Mouse (Mus musculus) forebrain, embryonic 16.5 days (tissue): ENCODE results near the gene H2afx. TPM values are rescaled to one million over a fixed set of nuclear protein-coding genes. Genes with fewer than 3 reads are reported as not detected.
A peak's percentile ranks its signal among the peaks of the same experiment; 100 is the strongest.
"Not testable (repeated sequence)": the region's sequence is repeated elsewhere in the genome, so short reads cannot be mapped to it uniquely, and the experiment has no call there.

Experiments used
- ATAC-seq: fragments of 200-750 bp; cut with Nextera tagmentation; 2 replicates; pipeline ENCODE4 v1.8.0; 2017; ENCODE audit warnings: mild to moderate bottlenecking, moderate library complexity
- H3K27ac ChIP-seq: fragments of 300-500 bp; sonication (generic); 2 replicates; pipeline ENCODE4 v1.5.1; 2014; ENCODE audit warnings: low read length, control low read depth
- H3K27me3 ChIP-seq: fragments of 300-500 bp; sonication (generic); replicated peaks from 2 replicates; pipeline ENCODE4 v1.6.1; 2014; ENCODE audit warnings: low read length; ENCODE audit not compliant: control insufficient read depth, insufficient read depth
- H3K36me3 ChIP-seq: fragments of 300-500 bp; sonication (generic); 2 replicates; pipeline ENCODE4 v1.6.1; 2014; ENCODE audit not compliant: control insufficient read depth, insufficient read depth
- H3K4me1 ChIP-seq: fragments of 300-500 bp; sonication (generic); replicated peaks from 2 replicates; pipeline ENCODE4 v1.6.1; 2014; ENCODE audit warnings: low read length; ENCODE audit not compliant: control insufficient read depth, insufficient read depth
- H3K4me2 ChIP-seq: fragments of 300-500 bp; sonication (generic); 2 replicates; pipeline ENCODE4 v1.6.1; 2014; ENCODE audit warnings: mild to moderate bottlenecking, low read length, control low read depth
- H3K4me3 ChIP-seq: fragments of 300-500 bp; sonication (generic); replicated peaks from 2 replicates; pipeline ENCODE4 v1.5.1; 2014; ENCODE audit warnings: mild to moderate bottlenecking, low read length, control low read depth
- H3K9ac ChIP-seq: fragments of 300-500 bp; sonication (generic); replicated peaks from 2 replicates; pipeline ENCODE4 v1.6.1; 2014; ENCODE audit warnings: low read depth, low read length, control low read depth
- H3K9me3 ChIP-seq: fragments of 300-500 bp; sonication (generic); 2 replicates; pipeline ENCODE4 v1.6.1; 2016; ENCODE audit warnings: low read length; ENCODE audit not compliant: control insufficient read depth
- WGBS: fragments of 180-500 bp; shearing (Covaris S2); extraction: QIAGEN DNeasy Blood & Tissue Kit; methylation state at CpG from one replicate; pipeline ENCODE4 v1.1.7; 2014; 5-methylcytosine and 5-hydroxymethylcytosine counted together
- polyA plus RNA-seq: library from polyadenylated mRNA; unstranded; fragments of >200 nt; fragmentation: Nextera tagmentation; extraction: Ambion mirVana; gene quantifications from 2 replicates; pipeline ENCODE4 v1.2.1, GENCODE M21; 2015

Gene H2afx
- polyA plus RNA-seq, 1 experiment from 2014 or later, result 182 TPM

- Histone ChIP-seq H3K27ac (no peak overlapping the region), H3K4me3 (peak overlapping the region; percentile 94), H3K9me3 (no peaks in the 10 kb centered on the region), H3K27me3 (no peaks in the 10 kb centered on the region), H3K9ac (peak overlapping the region; percentile 96), H3K36me3 (peaks cover 23% of the 10 kb centered on the region), H3K4me2 (peak overlapping the region; percentile 93), H3K4me1 (peaks cover 22% of the 10 kb centered on the region)
- ATAC-seq, result no peak
- 0% methylated on average over 5 of the region's 5 CpGs for WGBS
Observed at GRCm38 (mm10) chr9:44336093-44336406, 1.6 kb downstream of the H2afx start.

DNA sequence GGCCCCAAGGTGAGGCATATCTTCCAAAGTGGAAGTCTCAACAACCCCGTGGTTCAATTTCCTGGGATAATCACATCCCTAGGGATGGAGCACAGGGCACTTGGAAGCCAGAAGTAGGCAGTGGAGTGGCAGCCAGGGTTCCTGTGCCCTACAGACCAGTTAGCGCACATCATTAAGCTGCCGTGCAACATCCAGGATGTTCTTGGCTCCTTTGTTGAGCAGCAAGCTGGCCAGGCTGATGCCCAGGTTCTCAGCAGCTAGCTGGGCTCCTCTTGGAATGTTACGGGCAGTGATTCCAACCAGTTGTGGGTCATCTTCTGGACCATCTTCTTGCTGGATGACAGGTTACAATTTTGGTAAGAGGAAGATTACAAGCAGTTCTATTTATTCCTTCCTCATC, 2.0 kb downstream of the H2afx start:
- H3K9me3 ChIP-seq, H3K27ac ChIP-seq, ATAC-seq, H3K27me3 ChIP-seq: not testable (repeated sequence)
- WGBS, result 27% methylated on average over 4 of the region's 4 CpGs
- peaks cover 22% of the 10 kb centered on the region for H3K36me3 ChIP-seq
- peak overlapping the region; percentile 94 for H3K4me3 ChIP-seq
- peaks cover 22% of the 10 kb centered on the region for H3K4me1 ChIP-seq
- H3K9ac ChIP-seq, result peak overlapping the region; percentile 42; the same call in 1 of the 2 replicates
- H3K4me2 ChIP-seq, result peak overlapping the region; percentile 93

DNA sequence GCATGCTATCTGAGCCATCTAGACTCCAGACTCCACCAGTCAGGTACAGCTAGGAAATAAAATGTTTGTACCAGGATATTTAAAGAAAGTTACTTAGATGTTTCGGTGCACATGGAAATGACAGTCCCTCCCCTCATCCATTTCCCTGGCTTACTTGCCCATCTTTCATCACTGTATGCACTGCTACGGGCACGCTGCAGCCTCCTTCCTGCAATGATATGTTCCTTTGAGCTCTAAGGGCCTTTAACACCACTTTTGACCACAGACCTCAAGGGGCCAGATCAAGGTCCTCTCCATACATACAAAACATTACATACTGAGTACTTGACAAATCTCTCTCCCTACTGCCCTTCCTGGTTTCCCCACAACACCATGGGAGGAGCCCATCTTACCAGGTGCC, 2.5 kb downstream of the H2afx start:
- 64% methylated on average over 3 of the region's 3 CpGs for WGBS
- Histone ChIP-seq H3K4me2 (peak overlapping the region; percentile 93), H3K9me3 (no peaks in the 10 kb centered on the region), H3K9ac (0 out of 2 replicates have a peak overlapping the region, but pooled peaks have one; percentile 42), H3K4me3 (peak overlapping the region; percentile 94), H3K4me1 (peaks cover 22% of the 10 kb centered on the region), H3K27ac (no peak overlapping the region), H3K36me3 (peaks cover 17% of the 10 kb centered on the region), H3K27me3 (no peaks in the 10 kb centered on the region)
- ATAC-seq, result no peak

DNA sequence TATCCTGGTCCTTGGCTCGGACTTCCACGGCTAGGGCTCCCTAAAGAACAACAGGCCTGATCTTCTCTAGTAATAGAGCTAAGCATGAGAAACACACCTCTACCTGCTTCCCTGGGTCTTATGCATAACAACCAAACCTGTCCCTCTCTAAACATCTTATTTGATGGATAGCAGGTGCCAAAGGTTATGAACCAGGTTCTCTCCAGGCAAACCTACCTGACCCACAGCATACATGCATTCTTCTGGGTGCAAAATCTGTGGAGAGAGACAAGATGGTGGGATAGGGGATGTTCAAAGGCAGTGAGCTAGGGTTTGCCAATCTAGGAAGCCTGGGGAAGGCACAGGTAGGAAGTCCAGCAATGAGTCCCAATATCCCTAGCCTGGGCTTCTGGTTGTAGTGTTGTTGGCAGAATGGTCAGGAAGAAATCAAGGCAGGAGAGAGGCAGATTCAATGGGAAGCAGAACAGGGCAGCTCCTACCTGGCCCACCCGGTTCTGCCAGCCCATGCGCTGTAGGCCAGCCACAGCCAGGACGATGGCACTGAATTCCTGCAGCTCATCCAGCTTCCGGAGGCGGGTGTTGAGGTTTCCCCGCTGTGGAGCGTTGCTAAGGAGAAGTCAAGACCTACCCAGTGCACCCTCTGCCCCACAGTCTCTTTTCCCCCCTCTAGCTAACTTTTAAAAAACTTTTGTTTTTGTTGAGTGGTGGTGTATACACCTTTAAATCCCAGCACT, 3.1 kb downstream of the H2afx start:
- H3K4me2 ChIP-seq, result peak overlapping the region; percentile 93
- no peak overlapping the region for H3K4me3 ChIP-seq
- peaks cover 13% of the 10 kb centered on the region for H3K36me3 ChIP-seq
- WGBS, result 60% methylated on average over 9 of the region's 9 CpGs
- ATAC-seq, result no peak
- peaks cover 22% of the 10 kb centered on the region for H3K4me1 ChIP-seq
- H3K27ac ChIP-seq, result no peak overlapping the region
- no peaks in the 10 kb centered on the region for H3K9me3 ChIP-seq
- no peaks in the 10 kb centered on the region for H3K27me3 ChIP-seq
- H3K9ac ChIP-seq, result no peak overlapping the region

DNA sequence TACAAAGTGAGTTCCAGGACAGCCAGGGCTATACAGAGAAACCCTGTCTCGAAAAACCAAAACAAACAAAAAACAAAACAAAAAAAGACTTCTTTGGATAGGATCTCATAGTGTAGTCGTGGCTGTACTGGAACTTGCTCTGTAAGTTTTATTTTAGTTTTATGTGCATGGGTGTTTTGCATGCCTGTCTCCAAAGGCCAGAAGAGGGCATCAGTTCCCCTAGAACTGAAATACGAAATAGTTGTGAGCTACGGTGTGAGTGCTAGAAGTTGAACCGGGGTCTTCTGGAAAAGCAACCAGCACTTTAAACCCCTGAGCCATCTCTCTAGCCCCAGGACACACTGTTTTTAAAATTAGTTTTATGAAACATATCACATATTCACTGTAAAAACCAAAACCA, 4.1 kb downstream of the H2afx start:
- no peak overlapping the region for H3K9ac ChIP-seq
- 78% methylated on average over 5 of the region's 5 CpGs for WGBS
- peaks cover 4% of the 10 kb centered on the region for H3K36me3 ChIP-seq
- no peak for ATAC-seq
- no peaks in the 10 kb centered on the region for H3K27me3 ChIP-seq
- H3K4me3 ChIP-seq, result no peak overlapping the region
- no peak overlapping the region for H3K4me2 ChIP-seq
- H3K4me1 ChIP-seq, result peaks cover 29% of the 10 kb centered on the region
- no peak overlapping the region for H3K27ac ChIP-seq
- H3K9me3 ChIP-seq, result no peaks in the 10 kb centered on the region

DNA sequence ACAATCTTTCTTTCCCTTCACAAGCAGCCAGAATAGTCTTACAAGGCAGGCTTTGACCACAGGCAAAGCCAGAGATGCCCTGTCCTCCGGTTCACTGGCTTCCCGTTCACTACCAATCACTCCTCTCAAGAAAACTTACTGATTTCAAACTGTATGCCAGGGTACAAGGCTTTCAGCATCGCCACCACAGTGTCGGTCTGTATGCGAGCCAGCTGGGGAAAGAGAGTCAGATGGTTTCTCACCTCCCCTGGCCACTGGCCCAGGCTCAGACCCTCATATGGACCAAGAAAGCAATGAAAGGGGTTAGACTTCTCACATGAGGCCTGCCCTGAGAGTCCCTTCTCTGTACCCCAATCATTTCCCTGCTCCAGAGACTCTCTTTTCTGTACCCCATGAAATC, 7.0 kb downstream of the H2afx start:
- H3K4me2 ChIP-seq, result no peak overlapping the region
- no peaks in the 10 kb centered on the region for H3K9me3 ChIP-seq
- H3K27me3 ChIP-seq, result no peaks in the 10 kb centered on the region
- no peak for ATAC-seq
- no peak overlapping the region for H3K4me3 ChIP-seq
- H3K36me3 ChIP-seq, result peaks cover 2% of the 10 kb centered on the region; the same call in 1 of the 2 replicates
- 94% methylated on average over 5 of the region's 5 CpGs for WGBS
- H3K27ac ChIP-seq, result no peak overlapping the region
- no peak overlapping the region for H3K9ac ChIP-seq
- H3K4me1 ChIP-seq, result peaks cover 23% of the 10 kb centered on the region

- WGBS, result 91% methylated on average over 3 of the region's 3 CpGs
- H3K9me3 ChIP-seq, result no peaks in the 10 kb centered on the region
- H3K4me3 ChIP-seq, result no peak overlapping the region
- no peak for ATAC-seq
- no peak overlapping the region for H3K9ac ChIP-seq
- H3K4me2 ChIP-seq, result no peak overlapping the region
- peaks cover 5% of the 10 kb centered on the region for H3K36me3 ChIP-seq
- H3K27me3 ChIP-seq, result no peaks in the 10 kb centered on the region
- peaks cover 17% of the 10 kb centered on the region for H3K4me1 ChIP-seq
- H3K27ac ChIP-seq, result no peak overlapping the region
Observed at GRCm38 (mm10) chr9:44342173-44342572, 7.7 kb downstream of the H2afx start.

DNA sequence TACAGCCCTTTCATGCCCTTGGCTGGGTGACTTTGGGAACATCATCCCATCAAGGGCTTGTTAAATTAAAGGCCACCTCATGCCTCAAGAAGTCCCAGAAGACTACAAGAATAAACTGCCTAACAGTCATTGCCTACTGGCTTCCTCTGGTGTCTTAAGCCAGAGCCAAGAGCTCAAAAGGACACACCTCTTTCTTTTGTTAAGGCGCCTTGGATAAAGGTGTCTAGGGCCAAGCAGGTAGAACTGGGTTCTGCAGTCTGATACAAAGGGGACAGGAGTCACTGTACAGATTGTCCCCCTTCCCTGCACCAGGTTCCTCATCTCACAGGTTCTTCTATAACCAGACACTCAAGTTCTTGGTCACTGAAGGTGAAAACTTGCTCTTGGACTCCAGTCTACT, 8.1 kb downstream of the H2afx start:
- no peaks in the 10 kb centered on the region for H3K9me3 ChIP-seq
- H3K36me3 ChIP-seq, result peaks cover 8% of the 10 kb centered on the region
- no peak for ATAC-seq
- no peak overlapping the region for H3K27ac ChIP-seq
- no peak overlapping the region for H3K4me3 ChIP-seq
- no peaks in the 10 kb centered on the region for H3K27me3 ChIP-seq
- 100% methylated on average over 1 of the region's 1 CpGs for WGBS
- peaks cover 13% of the 10 kb centered on the region for H3K4me1 ChIP-seq
- no peak overlapping the region for H3K4me2 ChIP-seq
- H3K9ac ChIP-seq, result no peak overlapping the region

DNA sequence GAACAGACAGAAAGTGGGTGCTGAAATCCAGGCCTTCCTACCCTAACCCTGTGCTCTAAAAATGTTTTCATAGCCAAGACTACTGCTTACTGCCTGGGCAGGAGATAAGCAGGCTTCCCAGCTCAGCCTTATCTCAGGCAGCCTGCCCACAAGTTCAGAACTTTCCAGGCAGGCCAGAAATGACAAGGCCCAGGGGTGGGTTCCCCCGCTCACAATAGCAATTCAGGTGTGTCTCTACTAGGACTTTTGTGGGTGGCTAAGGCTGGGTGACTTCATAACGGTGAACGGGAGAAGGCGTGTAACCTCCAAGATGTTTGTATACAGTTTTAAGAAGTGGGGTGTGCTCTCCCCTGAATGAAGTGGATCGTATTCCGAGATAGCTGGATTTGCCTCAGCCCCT, 8.8 kb downstream of the H2afx start:
- 9% methylated on average over 6 of the region's 6 CpGs for WGBS
- ATAC-seq, result peak; percentile 2; the same call in 1 of the 2 replicates
- H3K36me3 ChIP-seq, result peaks cover 15% of the 10 kb centered on the region

More for the DNA sequence above, 8.8 kb downstream of the H2afx start:
- H3K9me3 ChIP-seq, result no peaks in the 10 kb centered on the region
- H3K4me2 ChIP-seq, result peak overlapping the region; percentile 71
- peak overlapping the region; percentile 92 for H3K4me3 ChIP-seq
- H3K27me3 ChIP-seq, result no peaks in the 10 kb centered on the region
- 0 out of 2 replicates have a peak overlapping the region, but pooled peaks have one; percentile 38 for H3K27ac ChIP-seq
- peak overlapping the region; percentile 85 for H3K9ac ChIP-seq
- peaks cover 10% of the 10 kb centered on the region for H3K4me1 ChIP-seq
